Comparison of ENCODE assay signal across 8 mouse cellular contexts in the genomic region with DNA sequence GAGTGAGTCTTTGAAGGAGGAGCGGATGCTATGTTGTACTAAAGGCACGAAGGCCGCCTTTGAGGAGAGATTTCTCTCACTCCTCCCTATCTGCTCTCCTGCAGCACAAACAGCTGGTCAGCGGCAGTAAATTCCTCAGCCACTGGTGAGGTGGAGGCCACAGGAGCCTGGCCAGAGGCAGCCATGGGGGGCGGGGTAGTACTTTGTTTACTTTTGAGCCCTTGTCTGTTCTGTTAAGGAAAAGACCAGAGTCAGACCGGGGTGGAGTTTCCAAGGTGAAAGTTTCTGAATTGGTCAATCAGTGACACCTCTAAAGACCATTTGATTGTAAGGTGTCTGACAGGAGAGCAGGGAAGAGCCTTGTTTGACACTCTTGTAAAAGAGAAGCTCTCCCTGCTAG. TPM values are rescaled to one million over a fixed set of nuclear protein-coding genes. Genes with fewer than 3 reads are reported as not detected.
DNase-seq lines count a peak whose midpoint lies in the region; ATAC-seq and TF ChIP-seq lines count a peak whose summit lies in the region.

No protein-coding gene starts in this region.

- H3K27me3 ChIP-seq in limb, embryonic 12.5 days: no peaks in the 10 kb centered on the region
- H3K27me3 ChIP-seq in midbrain, postnatal 0 days (ENCODE audit: insufficient read depth, low read length): no peaks in the 10 kb centered on the region

- no peaks in the 10 kb centered on the region for H3K9me3 ChIP-seq in limb, embryonic 12.5 days
- H3K9me3 ChIP-seq in midbrain, postnatal 0 days (ENCODE audit: low read length): no peaks in the 10 kb centered on the region

- TF ChIP-seq CTCF in midbrain, postnatal 0 days (IDR thresholded peaks at IDR 0.05): no peak

- H3K4me2 ChIP-seq in limb, embryonic 12.5 days: peak overlapping the region; percentile 67
- 0 out of 2 replicates have a peak overlapping the region, but pooled peaks have one; percentile 12 for H3K4me2 ChIP-seq in midbrain, postnatal 0 days (ENCODE audit: low read depth, low read length, poor library complexity, severe bottlenecking)

- 10% methylated on average over 6 of the region's 6 CpGs for WGBS in limb, embryonic 12.5 days
- WGBS in midbrain, postnatal 0 days: 50% methylated on average over 6 of the region's 6 CpGs

- no peak for ATAC-seq in limb, embryonic 12.5 days (ENCODE audit: insufficient number of reproducible peaks, insufficient read depth, low FRiP score, low TSS enrichment, low read depth)
- ATAC-seq in midbrain, postnatal 0 days (ENCODE audit: low FRiP score): no peak

- peaks cover 69% of the 10 kb centered on the region for H3K4me1 ChIP-seq in limb, embryonic 12.5 days (replicated peaks)
- H3K4me1 ChIP-seq in midbrain, postnatal 0 days (ENCODE audit: insufficient read depth, low read length): 0 out of 2 replicates have a peak, but pooled peaks cover 11% of the 10 kb centered on the region

- H3K27ac ChIP-seq in limb, embryonic 12.5 days: 0 out of 2 replicates have a peak overlapping the region, but pooled peaks have one; percentile 19
- no peak overlapping the region for H3K27ac ChIP-seq in midbrain, postnatal 0 days (ENCODE audit: low read depth, low read length)

- peak; percentile 33 for DNase-seq in 3T3-L1 (ENCODE audit: low read depth, low spot score)
- DNase-seq in adrenal gland, postnatal 36 days: peak; percentile 66 to 75
- peak; percentile 51 to 52 for DNase-seq in heart, postnatal 36 days
- DNase-seq in midbrain, postnatal 0 days (ENCODE audit: low spot score): no peak
- no peak for DNase-seq in gastrocnemius, postnatal 4 days (ENCODE audit: low spot score in 2 of 2)
- DNase-seq in cerebellum, adult 11-12 months: no peak
- no peak for DNase-seq in spleen, adult 12 weeks (ENCODE audit: low spot score)

- H3K36me3 ChIP-seq in limb, embryonic 12.5 days: no peaks in the 10 kb centered on the region
- no peaks in the 10 kb centered on the region for H3K36me3 ChIP-seq in midbrain, postnatal 0 days (ENCODE audit: insufficient read depth, low read length)

- H3K9ac ChIP-seq in limb, embryonic 12.5 days (replicated peaks): 0 out of 2 replicates have a peak overlapping the region, but pooled peaks have one; percentile 31
- H3K9ac ChIP-seq in midbrain, postnatal 0 days (replicated peaks; ENCODE audit: low read length, poor library complexity, severe bottlenecking): no peak overlapping the region

- intact Hi-C loops in heart, postnatal 36 days (cut with DNase I): loop anchor here (5.0 kb wide), 4 partner anchors 48 to 328 kb away; no protein-coding TSS in a partner anchor

- H3K4me3 ChIP-seq in limb, embryonic 12.5 days (replicated peaks): peak overlapping the region; percentile 13; the same call in 1 of the 2 replicates
- no peak overlapping the region for H3K4me3 ChIP-seq in midbrain, postnatal 0 days (ENCODE audit: low read depth, low read length)

RNA-seq across cellular contexts. Expression of a gene that starts 3.4 kb away (rescaled TPM):
- 10 to 100 TPM; 51.3 to 57.6 TPM for total RNA-seq in adrenal gland, postnatal 36 days (2021)
- total RNA-seq in heart, postnatal 36 days (2021): 10 to 100 TPM; 11.5 to 15.0 TPM
- 16.3 and 17.8 TPM in 2 replicates for polyA plus RNA-seq in limb, embryonic 12.5 days (2016; fragmentation: Nextera tagmentation; extraction: Ambion mirVana)
- total RNA-seq in midbrain, postnatal 0 days (2014; rRNA removed): 7.2 and 9.3 TPM in 2 replicates
- polyA plus RNA-seq in midbrain, postnatal 0 days (2015; fragmentation: Nextera tagmentation; extraction: Ambion mirVana): 2.0 and 2.9 TPM in 2 replicates
- total RNA-seq in gastrocnemius, postnatal 4 days (2021): 10 to 100 TPM; 19.4 to 22.4 TPM

Comparison
In these comparisons a context has a peak if more than half of its experiments do, and no peak if none do; other contexts are left out.
1. DNase-seq: peak in 3T3-L1 (single experiment), adrenal gland, postnatal 36 days (2 of 2) and heart, postnatal 36 days (2 of 2); none in midbrain, postnatal 0 days (single experiment), gastrocnemius, postnatal 4 days (0 of 2), cerebellum, adult 11-12 months (single experiment) and spleen, adult 12 weeks (single experiment).